Mouse (Mus musculus): ENCODE measurements around the gene Dhh. TPM values are rescaled to one million over a fixed set of nuclear protein-coding genes. Genes with fewer than 3 reads are reported as not detected.

Dhh gene
- under 1 TPM; 0.05 to 0.32 TPM for polyA plus RNA-seq (2017; shearing (Covaris generic))

GRCm38 (mm10) chr15:98897928-98898800 is at the start of gene Dhh:
TSS of gene Dhh (minus strand) at chr15:98898540.

GRCm38 (mm10) chr15:98934217-98934839 is 36.0 kb upstream of the Dhh start, which contains the start of gene Tuba1b:
TSS of gene Tuba1b (minus strand) at chr15:98934565.

GRCm38 (mm10) chr15:98917538-98918498 is 19.5 kb upstream of the Dhh start, which contains the start of gene Lmbr1l:
TSS of gene Lmbr1l (minus strand) at chr15:98918231.

DNA sequence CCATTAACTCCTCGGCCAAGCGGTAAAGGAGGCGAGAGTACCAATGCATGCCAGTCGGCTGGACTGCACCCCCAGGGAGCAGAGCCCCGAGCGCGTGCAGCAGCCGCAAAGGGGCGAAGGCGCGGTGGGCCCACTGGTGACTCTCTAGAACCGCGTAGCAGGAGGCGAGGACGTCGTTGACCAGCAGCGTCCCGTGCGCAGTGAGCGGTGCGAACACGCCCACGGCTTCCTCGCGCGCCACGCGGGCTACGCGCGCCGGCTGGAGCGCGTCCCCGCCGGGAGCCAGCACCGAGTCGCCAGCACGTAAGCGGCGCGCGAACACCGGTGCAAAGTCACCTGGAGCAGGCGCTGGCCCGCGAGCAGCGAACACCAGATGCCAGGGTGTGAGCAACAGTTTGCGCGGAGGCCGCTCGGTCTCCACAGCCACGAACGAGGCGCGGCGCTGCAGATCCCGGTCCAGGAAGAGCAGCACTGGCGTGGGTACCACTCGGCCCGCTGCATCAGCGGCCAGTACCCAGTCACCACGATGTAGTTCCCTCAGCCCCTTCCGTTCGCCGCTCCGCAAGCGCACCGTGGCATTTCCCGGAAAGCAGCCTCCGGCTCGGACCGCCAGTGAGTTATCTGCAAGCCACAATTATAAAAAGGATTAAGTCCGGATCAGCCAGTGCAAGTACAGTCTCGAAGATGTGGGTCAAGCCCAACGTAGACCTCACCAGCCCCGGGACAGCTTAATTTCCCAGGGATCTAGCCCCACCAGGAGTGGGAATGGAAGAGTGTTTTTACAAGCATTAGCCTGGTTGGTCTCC is 4.2 kb downstream of the Dhh start, which contains the start of gene Rhebl1:
TSS of gene Rhebl1 (minus strand) at position 601 of the 806 bp plus-strand sequence.

GRCm38 (mm10) chr15:98871070-98871915 is 27.0 kb downstream of the Dhh start, which contains the start of gene Kmt2d:
TSS of gene Kmt2d (minus strand) at chr15:98871204.

Other genes with a start within 250 kb of the Dhh start
- gene Ddx23, start 235.6 kb downstream of the Dhh start, polyA plus RNA-seq (2017; shearing (Covaris generic)): 10 to 100 TPM; 18.5 to 20.7 TPM
- 1 to 10 TPM in 1 of 2 experiments, under 1 TPM in 1; 0.31 to 1.2 TPM for gene Rnd1, start 221.1 kb downstream of the Dhh start, polyA plus RNA-seq (2017; shearing (Covaris generic))
- gene Ccdc65, start 190.3 kb downstream of the Dhh start, polyA plus RNA-seq (2017; shearing (Covaris generic)): under 1 TPM in 1 of 2 experiments, not detected in 1; 0.09 TPM
- gene Fkbp11, start 170.3 kb downstream of the Dhh start, polyA plus RNA-seq (2017; shearing (Covaris generic)): 1 to 10 TPM in 1 of 2 experiments, under 1 TPM in 1; 0.86 to 2.3 TPM
- 100 to 1,000 TPM; 104 to 127 TPM for gene Arf3, start 135.3 kb downstream of the Dhh start, polyA plus RNA-seq (2017; shearing (Covaris generic))
- gene Wnt10b, start 120.4 kb downstream of the Dhh start, polyA plus RNA-seq (2017; shearing (Covaris generic)): under 1 TPM; 0.26 to 0.27 TPM
- gene Wnt1, start 108.7 kb downstream of the Dhh start, polyA plus RNA-seq (2017; shearing (Covaris generic)): under 1 TPM in 1 of 2 experiments, not detected in 1; 0.10 TPM
- not detected for gene Ddn, start 89.0 kb downstream of the Dhh start, polyA plus RNA-seq (2017; shearing (Covaris generic))
- gene Prkag1, start 67.0 kb downstream of the Dhh start, polyA plus RNA-seq (2017; shearing (Covaris generic)): 100 to 1,000 TPM; 113 to 114 TPM
- gene Kmt2d, start 27.3 kb downstream of the Dhh start, polyA plus RNA-seq (2017; shearing (Covaris generic)): 10 to 100 TPM; 22.6 to 25.2 TPM
- 10 to 100 TPM; 10.6 to 13.1 TPM for gene Rhebl1, start 4.0 kb downstream of the Dhh start, polyA plus RNA-seq (2017; shearing (Covaris generic))
- 10 to 100 TPM; 60.9 to 68.1 TPM for gene Lmbr1l, start 19.7 kb upstream of the Dhh start, polyA plus RNA-seq (2017; shearing (Covaris generic))
- gene Tuba1b, start 36.0 kb upstream of the Dhh start, polyA plus RNA-seq (2017; shearing (Covaris generic)): 100 to 1,000 TPM; 391 to 489 TPM
- not detected for gene Gm49450, start 55.0 kb upstream of the Dhh start, polyA plus RNA-seq (2017; shearing (Covaris generic))
- gene Tuba1a, start 55.2 kb upstream of the Dhh start, polyA plus RNA-seq (2017; shearing (Covaris generic)): 100 to 1,000 TPM; 132 to 197 TPM
- 10 to 100 TPM; 53.1 to 68.1 TPM for gene Tuba1c, start 131.4 kb upstream of the Dhh start, polyA plus RNA-seq (2017; shearing (Covaris generic))
- gene Prph, start 156.6 kb upstream of the Dhh start, polyA plus RNA-seq (2017; shearing (Covaris generic)): under 1 TPM in 1 of 2 experiments, not detected in 1; 0.36 TPM
- 1 to 10 TPM; 3.2 to 3.3 TPM for gene Troap, start 176.0 kb upstream of the Dhh start, polyA plus RNA-seq (2017; shearing (Covaris generic))
- under 1 TPM in 1 of 2 experiments, not detected in 1; 0.20 TPM for gene C1ql4, start 189.3 kb upstream of the Dhh start, polyA plus RNA-seq (2017; shearing (Covaris generic))
- under 1 TPM in 1 of 2 experiments, not detected in 1; 0.17 TPM for gene Dnajc22, start 194.6 kb upstream of the Dhh start, polyA plus RNA-seq (2017; shearing (Covaris generic))
- gene Spats2, start 227.4 kb upstream of the Dhh start, polyA plus RNA-seq (2017; shearing (Covaris generic)): under 1 TPM in 1 of 2 experiments, not detected in 1; 0.33 TPM

Measured in activated CD4-positive, CD25-positive, alpha-beta regulatory T cell (primary cell).